Mouse (Mus musculus): ENCODE results near the gene Sod3. TPM values are rescaled to one million over a fixed set of nuclear protein-coding genes. Genes with fewer than 3 reads are reported as not detected.

The Sod3 gene
- polyA plus RNA-seq (2015; fragmentation: Nextera tagmentation; extraction: Ambion mirVana), result 6.7 and 8.7 TPM in 2 replicates

GRCm38 (mm10) chr5:52363468-52364150 lies at the start of gene Sod3:
Sod3 (plus strand) TSS chr5:52363791.
- H3K9me3 ChIP-seq (replicated peaks), result no peaks in the 10 kb centered on the region
- ATAC-seq (ENCODE audit: insufficient read depth), result no peak
- no peak within 1 kb of the TSS for H3K27ac ChIP-seq (replicated peaks)
- no peak within 1 kb of the TSS for H3K4me2 ChIP-seq
- no peaks in the 10 kb centered on the region for H3K36me3 ChIP-seq (replicated peaks)
- H3K4me1 ChIP-seq (replicated peaks), result no peaks in the 10 kb centered on the region; the same call in 1 of the 2 replicates
- H3K27me3 ChIP-seq, result peaks cover 9% of the 10 kb centered on the region; the same call in 1 of the 2 replicates
- H3K4me3 ChIP-seq (replicated peaks), result no peak within 1 kb of the TSS
- H3K9ac ChIP-seq, result no peak within 1 kb of the TSS
- WGBS (ENCODE audit: insufficient replicate concordance), result 29% methylated on average over 11 of the region's 11 CpGs

- Histone ChIP-seq H3K9ac (no peak overlapping the region), H3K9me3 (replicated peaks) (no peaks in the 10 kb centered on the region), H3K36me3 (replicated peaks) (no peaks in the 10 kb centered on the region), H3K27me3 (no peaks in the 10 kb centered on the region), H3K4me3 (replicated peaks) (no peak overlapping the region), H3K27ac (replicated peaks) (no peak overlapping the region), H3K4me1 (replicated peaks) (no peaks in the 10 kb centered on the region), H3K4me2 (no peak overlapping the region)
- WGBS (ENCODE audit: insufficient replicate concordance), result 68% methylated on average over 7 of the region's 7 CpGs
- no peak for ATAC-seq (ENCODE audit: insufficient read depth)
Measured at GRCm38 (mm10) chr5:52316926-52317325, 46.7 kb upstream of the Sod3 start.

GRCm38 (mm10) chr5:52319499-52319898 lies 44.1 kb upstream of the Sod3 start:
- no peak overlapping the region for H3K4me2 ChIP-seq
- H3K27ac ChIP-seq (replicated peaks), result no peak overlapping the region
- H3K4me3 ChIP-seq (replicated peaks), result no peak overlapping the region
- ATAC-seq (ENCODE audit: insufficient read depth), result no peak
- no peaks in the 10 kb centered on the region for H3K36me3 ChIP-seq (replicated peaks)
- H3K9me3 ChIP-seq (replicated peaks), result no peaks in the 10 kb centered on the region
- H3K9ac ChIP-seq, result no peak overlapping the region
- no peaks in the 10 kb centered on the region for H3K27me3 ChIP-seq
- H3K4me1 ChIP-seq (replicated peaks), result no peaks in the 10 kb centered on the region
- 52% methylated on average over 8 of the region's 8 CpGs for WGBS (ENCODE audit: insufficient replicate concordance)

GRCm38 (mm10) chr5:52332120-52332519 lies 31.5 kb upstream of the Sod3 start:
- WGBS (ENCODE audit: insufficient replicate concordance), result 23% methylated on average over 8 of the region's 8 CpGs
- Histone ChIP-seq H3K9ac (no peak overlapping the region), H3K4me2 (no peak overlapping the region), H3K27ac (replicated peaks) (no peak overlapping the region), H3K27me3 (no peaks in the 10 kb centered on the region), H3K9me3 (replicated peaks) (no peaks in the 10 kb centered on the region), H3K4me3 (replicated peaks) (no peak overlapping the region), H3K36me3 (replicated peaks) (no peaks in the 10 kb centered on the region), H3K4me1 (replicated peaks) (no peaks in the 10 kb centered on the region)
- no peak for ATAC-seq (ENCODE audit: insufficient read depth)

- Histone ChIP-seq H3K4me1 (replicated peaks) (no peaks in the 10 kb centered on the region), H3K4me3 (replicated peaks) (no peak overlapping the region), H3K9ac (no peak overlapping the region), H3K27ac (replicated peaks) (no peak overlapping the region), H3K4me2 (no peak overlapping the region), H3K27me3 (no peaks in the 10 kb centered on the region), H3K9me3 (replicated peaks) (no peaks in the 10 kb centered on the region), H3K36me3 (replicated peaks) (no peaks in the 10 kb centered on the region)
- ATAC-seq (ENCODE audit: insufficient read depth), result no peak
- 52% methylated on average over 3 of the region's 3 CpGs for WGBS (ENCODE audit: insufficient replicate concordance)
Measured at GRCm38 (mm10) chr5:52335590-52335989, 28.0 kb upstream of the Sod3 start.

- Histone ChIP-seq H3K9ac (no peak overlapping the region), H3K27me3 (no peaks in the 10 kb centered on the region), H3K4me1 (replicated peaks) (no peaks in the 10 kb centered on the region), H3K4me2 (no peak overlapping the region), H3K36me3 (replicated peaks) (no peaks in the 10 kb centered on the region), H3K9me3 (replicated peaks) (no peaks in the 10 kb centered on the region), H3K27ac (replicated peaks) (no peak overlapping the region), H3K4me3 (replicated peaks) (no peak overlapping the region)
- ATAC-seq (ENCODE audit: insufficient read depth), result no peak
- WGBS (ENCODE audit: insufficient replicate concordance), result 68% methylated on average over 2 of the region's 2 CpGs
Measured at GRCm38 (mm10) chr5:52339134-52339533, 24.5 kb upstream of the Sod3 start.

GRCm38 (mm10) chr5:52346890-52347289 lies 16.7 kb upstream of the Sod3 start:
- Histone ChIP-seq H3K4me3 (replicated peaks) (no peak overlapping the region), H3K4me2 (no peak overlapping the region), H3K27me3 (no peaks in the 10 kb centered on the region), H3K9ac (no peak overlapping the region), H3K27ac (replicated peaks) (no peak overlapping the region), H3K9me3 (replicated peaks) (no peaks in the 10 kb centered on the region), H3K4me1 (replicated peaks) (no peaks in the 10 kb centered on the region), H3K36me3 (replicated peaks) (no peaks in the 10 kb centered on the region)
- ATAC-seq (ENCODE audit: insufficient read depth), result no peak
- WGBS (ENCODE audit: insufficient replicate concordance), result 58% methylated on average over 2 of the region's 2 CpGs

- ATAC-seq (ENCODE audit: insufficient read depth), result no peak
- 65% methylated on average over 2 of the region's 2 CpGs for WGBS (ENCODE audit: insufficient replicate concordance)
Measured at GRCm38 (mm10) chr5:52350451-52350850, 13.1 kb upstream of the Sod3 start.

GRCm38 (mm10) chr5:52351561-52351960 lies 12.0 kb upstream of the Sod3 start:
- no peaks in the 10 kb centered on the region for H3K27me3 ChIP-seq
- H3K9me3 ChIP-seq (replicated peaks), result no peaks in the 10 kb centered on the region
- H3K9ac ChIP-seq, result no peak overlapping the region
- no peak overlapping the region for H3K4me2 ChIP-seq
- H3K4me1 ChIP-seq (replicated peaks), result peaks cover 7% of the 10 kb centered on the region
- H3K27ac ChIP-seq (replicated peaks), result no peak overlapping the region
- ATAC-seq (ENCODE audit: insufficient read depth), result no peak
- no peak overlapping the region for H3K4me3 ChIP-seq (replicated peaks)
- 66% methylated on average over 2 of the region's 2 CpGs for WGBS (ENCODE audit: insufficient replicate concordance)
- no peaks in the 10 kb centered on the region for H3K36me3 ChIP-seq (replicated peaks)

More at GRCm38 (mm10) chr5:52350451-52350850, 13.1 kb upstream of the Sod3 start:
- peaks cover 2% of the 10 kb centered on the region; the same call in 1 of the 2 replicates for H3K4me1 ChIP-seq (replicated peaks)
- no peaks in the 10 kb centered on the region for H3K9me3 ChIP-seq (replicated peaks)
- no peak overlapping the region for H3K4me2 ChIP-seq
- no peaks in the 10 kb centered on the region for H3K36me3 ChIP-seq (replicated peaks)
- no peak overlapping the region for H3K9ac ChIP-seq
- no peak overlapping the region for H3K27ac ChIP-seq (replicated peaks)
- no peaks in the 10 kb centered on the region for H3K27me3 ChIP-seq
- no peak overlapping the region for H3K4me3 ChIP-seq (replicated peaks)

GRCm38 (mm10) chr5:52352730-52353129 lies 10.9 kb upstream of the Sod3 start:
- no peak for ATAC-seq (ENCODE audit: insufficient read depth)
- H3K9ac ChIP-seq, result no peak overlapping the region
- no peak overlapping the region for H3K4me3 ChIP-seq (replicated peaks)
- H3K27me3 ChIP-seq, result no peaks in the 10 kb centered on the region
- no peak overlapping the region for H3K4me2 ChIP-seq
- peaks cover 7% of the 10 kb centered on the region for H3K4me1 ChIP-seq (replicated peaks)
- no peaks in the 10 kb centered on the region for H3K36me3 ChIP-seq (replicated peaks)
- 62% methylated on average over 5 of the region's 5 CpGs for WGBS (ENCODE audit: insufficient replicate concordance)
- no peak overlapping the region for H3K27ac ChIP-seq (replicated peaks)
- H3K9me3 ChIP-seq (replicated peaks), result no peaks in the 10 kb centered on the region

GRCm38 (mm10) chr5:52354441-52354840 lies 9.2 kb upstream of the Sod3 start:
- H3K27me3 ChIP-seq, result no peaks in the 10 kb centered on the region
- ATAC-seq (ENCODE audit: insufficient read depth), result no peak
- H3K27ac ChIP-seq (replicated peaks), result no peak overlapping the region
- WGBS (ENCODE audit: insufficient replicate concordance), result 48% methylated on average over 4 of the region's 4 CpGs
- H3K4me1 ChIP-seq (replicated peaks), result peaks cover 7% of the 10 kb centered on the region
- H3K9ac ChIP-seq, result no peak overlapping the region
- H3K9me3 ChIP-seq (replicated peaks), result no peaks in the 10 kb centered on the region
- no peak overlapping the region for H3K4me3 ChIP-seq (replicated peaks)
- no peaks in the 10 kb centered on the region for H3K36me3 ChIP-seq (replicated peaks)
- H3K4me2 ChIP-seq, result no peak overlapping the region

- no peak overlapping the region for H3K27ac ChIP-seq (replicated peaks)
- no peak for ATAC-seq (ENCODE audit: insufficient read depth)
Measured at GRCm38 (mm10) chr5:52355612-52356011, 8.0 kb upstream of the Sod3 start.

More at GRCm38 (mm10) chr5:52355612-52356011, 8.0 kb upstream of the Sod3 start:
- no peaks in the 10 kb centered on the region for H3K9me3 ChIP-seq (replicated peaks)
- no peaks in the 10 kb centered on the region for H3K27me3 ChIP-seq
- WGBS (ENCODE audit: insufficient replicate concordance), result 33% methylated on average over 7 of the region's 7 CpGs
- H3K4me3 ChIP-seq (replicated peaks), result no peak overlapping the region
- no peaks in the 10 kb centered on the region for H3K36me3 ChIP-seq (replicated peaks)
- H3K4me2 ChIP-seq, result no peak overlapping the region
- no peak overlapping the region for H3K9ac ChIP-seq
- H3K4me1 ChIP-seq (replicated peaks), result peaks cover 7% of the 10 kb centered on the region

Data from liver, embryonic 15.5 days (tissue).